Mouse (Mus musculus) inflammation-experienced regulatory T-cells, adult 6 months (primary cell): Measurements from ENCODE around the gene 4933403O08Rik. TPM values are rescaled to one million over a fixed set of nuclear protein-coding genes. Genes with fewer than 3 reads are reported as not detected.

Source experiments
- ATAC-seq: one replicate; pipeline ENCODE4 v1.8.0; 2017
- polyA plus RNA-seq, 3 experiments: library from polyadenylated mRNA; unstranded; fragments of 100-300 nt; shearing (Covaris generic); gene quantifications; one replicate each; pipeline ENCODE4 v1.2.1; 2017

The 4933403O08Rik gene
- polyA plus RNA-seq = not detected

GRCm38 (mm10) chrX:112238749-112239148, at the start of gene 4933403O08Rik:
Gene 4933403O08Rik, plus strand, starts transcription at chrX:112239049.
- ATAC-seq = no peak

GRCm38 (mm10) chrX:112242916-112243315, 4.1 kb downstream of the 4933403O08Rik start:
- no peak for ATAC-seq

DNA sequence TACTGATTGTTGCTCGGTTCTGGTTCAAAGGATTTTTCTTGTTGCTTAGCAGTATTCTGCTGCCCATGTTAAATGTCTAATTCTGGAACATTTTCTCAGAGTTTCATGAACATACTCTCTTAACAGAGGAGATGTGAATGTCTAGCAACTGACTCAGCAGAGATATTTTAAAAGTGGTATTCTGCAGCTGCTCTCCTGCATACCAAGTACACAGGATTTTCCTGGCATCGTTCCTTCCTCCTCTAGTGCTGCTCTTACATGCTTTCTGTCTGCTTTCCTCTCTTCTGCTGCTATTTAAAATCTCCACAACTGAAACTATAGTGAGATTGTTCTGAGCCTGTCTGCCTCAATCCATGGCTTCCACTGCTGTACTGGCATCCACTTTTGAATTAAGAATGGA, 16.7 kb downstream of the 4933403O08Rik start:
- ATAC-seq = no peak

- no peak for ATAC-seq
Measured at GRCm38 (mm10) chrX:112273550-112273949, 34.7 kb downstream of the 4933403O08Rik start.

Other genes starting within 250 kb of the 4933403O08Rik start
- gene Tex16, start 228.0 kb upstream of the 4933403O08Rik start, polyA plus RNA-seq = not detected
- 10 to 100 TPM; 31.7 to 41.1 (median 33.4) TPM for gene Apool, start 72.3 kb downstream of the 4933403O08Rik start, polyA plus RNA-seq
- gene Satl1, start 167.7 kb downstream of the 4933403O08Rik start, polyA plus RNA-seq = under 1 TPM in 1 of 3 experiments, not detected in 2; 0.25 TPM